Mouse (Mus musculus) left cerebral cortex, postnatal 10 days (tissue): ENCODE results near the gene Bad. TPM values are rescaled to one million over a fixed set of nuclear protein-coding genes. Genes with fewer than 3 reads are reported as not detected.
"Not testable (repeated sequence)": the region's sequence is repeated elsewhere in the genome, so short reads cannot be mapped to it uniquely, and the experiment has no call there.

ENCODE experiments used
- DNase-seq, 2 experiments: peaks; one replicate each; pipeline ENCODE4 v3.0.0; 2021 to 2022; ENCODE audit warnings: low spot score in 2 of 2, mixed read lengths in 1 of 2; ENCODE audit errors: extremely low spot score in 1 of 2
- intact Hi-C: fragments of 180-260 bp; cut with DNase I; formaldehyde crosslinking; loops from one replicate; pipeline ENCODE4 v1.15.1; 2025
- total RNA-seq, 2 experiments: library from RNA; stranded (reverse); gene quantifications; 2 replicates each; pipeline ENCODE4 v1.2.3; 2021

The Bad gene
- total RNA-seq = 10 to 100 TPM; 40.4 to 42.8 TPM

DNA sequence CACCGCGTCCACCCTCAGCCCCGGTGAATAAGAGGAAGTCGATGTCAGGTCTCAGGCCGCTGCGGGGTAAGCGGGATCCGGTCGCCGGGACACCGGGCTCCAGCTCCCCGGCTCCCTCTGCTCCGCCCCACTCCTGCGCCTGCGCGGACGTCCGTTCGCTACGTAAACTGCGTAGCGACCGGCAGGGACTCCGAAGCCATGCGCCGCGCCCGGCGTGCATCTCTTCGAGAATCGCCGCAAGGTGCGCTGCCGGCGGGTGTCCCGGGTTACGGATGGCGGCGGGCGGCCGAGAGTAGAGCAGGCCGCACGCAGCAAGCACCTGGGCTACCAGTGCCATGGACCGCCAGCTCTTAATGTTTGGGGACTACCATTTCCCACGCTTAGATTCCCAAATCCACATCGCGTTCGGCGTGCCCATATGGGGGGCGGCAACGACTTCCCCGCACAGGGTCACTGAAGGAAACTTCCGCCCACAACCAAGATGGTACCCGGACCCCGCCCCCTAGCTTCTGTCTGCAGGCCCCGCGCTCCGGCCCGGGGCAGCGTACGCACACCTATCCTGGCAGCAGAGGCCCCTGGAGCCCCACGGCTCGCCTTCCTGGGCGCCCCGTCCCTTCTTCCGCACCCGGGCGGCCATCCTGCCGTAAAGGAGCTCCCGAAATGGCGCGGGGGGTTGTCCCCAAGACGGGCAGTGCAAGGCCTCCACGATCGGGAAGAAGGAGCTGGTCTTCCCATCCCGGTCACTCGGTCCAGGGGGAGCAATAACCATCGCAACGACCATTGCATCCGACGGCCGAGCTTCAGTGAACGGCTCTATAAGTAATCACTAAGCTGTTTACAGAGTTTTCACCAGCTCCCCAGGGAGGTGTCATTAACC, at the start of gene Bad:
Gene Bad (plus strand): TSS at position 490 of the 877 bp plus-strand sequence.
- intact Hi-C loops = loop anchor here (5.0 kb wide), 1 partner anchor 36 kb away; the partner anchor contains the start of gene Plcb3
- peak; percentile 88 to 95 for DNase-seq

- intact Hi-C loops = no loop called here
- no peak for DNase-seq
These were observed 49.1 kb upstream of the Bad start for GRCm38 (mm10) chr19:6892512-6892911.

GRCm38 (mm10) chr19:6893731-6894451, 47.8 kb upstream of the Bad start:
- intact Hi-C loops = no loop called here

DNA sequence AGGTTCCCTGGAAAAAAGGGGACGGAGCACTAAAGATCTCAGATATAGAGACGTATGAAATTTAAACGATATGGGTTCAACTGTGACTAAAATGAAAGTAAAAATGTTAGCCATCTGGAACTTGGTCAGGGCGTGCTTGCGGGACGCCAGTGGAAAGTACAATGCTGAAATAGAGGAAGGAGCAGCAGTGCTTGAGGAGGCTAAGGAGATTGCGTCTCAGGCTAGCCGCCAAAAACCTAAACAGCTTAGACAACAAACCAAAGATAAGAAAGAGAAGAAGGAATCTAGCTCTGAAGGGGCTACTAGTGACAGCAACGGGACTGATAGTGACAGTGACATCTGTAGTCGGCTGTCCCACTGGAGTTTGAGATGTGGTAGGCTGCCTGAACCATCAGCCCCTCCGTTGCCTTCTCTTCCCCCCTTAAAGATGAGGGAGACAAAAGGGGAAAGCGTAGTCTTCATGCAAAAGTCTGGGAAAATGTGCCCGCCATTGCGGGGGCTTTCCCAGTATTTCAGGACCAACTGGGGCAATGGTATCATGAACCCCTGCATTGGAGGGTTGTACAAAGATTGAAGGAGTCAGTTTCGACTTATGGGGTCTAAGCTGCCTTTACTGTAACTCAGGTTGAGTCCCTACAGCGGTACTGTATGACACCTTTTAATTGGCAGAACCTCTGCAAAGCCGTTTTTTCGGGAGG, 45.9 kb upstream of the Bad start:
- DNase-seq, intact Hi-C loops: not testable (repeated sequence)

More at GRCm38 (mm10) chr19:6893731-6894451, 47.8 kb upstream of the Bad start:
- DNase-seq = no peak

DNA sequence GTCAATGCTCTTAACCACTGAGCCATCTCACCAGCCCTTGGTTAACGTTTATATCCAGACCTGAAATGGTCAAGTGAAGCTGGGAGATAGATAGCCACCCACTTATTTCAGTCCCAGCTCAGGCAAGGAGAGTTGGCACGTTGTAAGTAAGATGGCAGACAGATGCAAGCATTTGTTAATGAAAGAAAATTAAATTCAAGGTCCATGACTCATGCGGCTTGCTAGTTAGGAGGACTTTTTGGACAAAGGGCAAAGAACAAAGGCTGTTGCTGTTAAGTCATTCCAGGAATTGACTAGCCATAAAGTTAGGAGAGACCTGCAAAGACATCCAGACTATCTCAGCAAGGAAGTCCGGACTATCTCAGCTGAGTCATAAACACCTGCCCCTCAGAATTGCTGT, 42.0 kb upstream of the Bad start:
- intact Hi-C loops = no loop called here
- DNase-seq = no peak

DNA sequence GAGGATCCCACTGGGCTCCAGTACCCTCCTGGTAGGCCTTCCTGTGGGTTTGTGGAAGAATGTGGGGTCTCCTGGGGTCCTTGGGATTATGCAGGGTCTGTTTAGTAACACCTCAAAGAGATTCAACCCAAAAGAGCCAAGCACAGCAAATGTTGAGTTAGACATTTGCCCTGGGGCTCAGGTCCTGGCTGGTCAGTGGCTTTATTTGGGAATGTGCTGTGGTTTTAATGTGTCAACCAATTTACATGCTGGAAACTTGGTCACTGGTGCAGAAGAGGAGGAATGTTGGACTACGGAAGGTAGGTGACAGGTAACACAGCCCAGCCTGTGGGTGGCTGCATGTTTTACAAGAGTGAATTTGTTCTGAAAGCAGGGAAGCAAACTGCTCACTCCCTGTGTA, 38.6 kb upstream of the Bad start:
- intact Hi-C loops = no loop called here
- DNase-seq = no peak

DNA sequence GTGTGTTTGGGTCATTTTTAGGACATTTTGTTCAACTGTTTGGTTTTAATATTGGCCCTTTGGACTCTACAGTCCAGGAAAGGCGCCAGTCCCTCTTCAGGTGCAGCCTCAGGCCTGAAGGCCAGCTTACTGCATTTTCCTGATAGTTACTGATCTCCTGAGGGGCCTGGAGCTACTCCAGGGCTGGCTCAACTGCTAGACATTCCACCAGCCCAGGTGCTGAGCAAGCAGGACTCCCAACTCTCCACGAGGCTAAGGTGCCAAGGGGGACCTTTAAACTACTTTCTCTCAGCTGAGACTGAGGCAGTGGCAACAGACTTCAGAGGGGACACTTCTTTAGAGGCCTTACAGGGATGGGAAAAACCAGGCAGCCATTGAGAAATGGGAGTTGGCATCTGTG, 36.8 kb upstream of the Bad start:
- no peak for DNase-seq
- intact Hi-C loops = no loop called here

GRCm38 (mm10) chr19:6905498-6906159, 36.0 kb upstream of the Bad start:
- no peak for DNase-seq
- intact Hi-C loops = no loop called here

DNA sequence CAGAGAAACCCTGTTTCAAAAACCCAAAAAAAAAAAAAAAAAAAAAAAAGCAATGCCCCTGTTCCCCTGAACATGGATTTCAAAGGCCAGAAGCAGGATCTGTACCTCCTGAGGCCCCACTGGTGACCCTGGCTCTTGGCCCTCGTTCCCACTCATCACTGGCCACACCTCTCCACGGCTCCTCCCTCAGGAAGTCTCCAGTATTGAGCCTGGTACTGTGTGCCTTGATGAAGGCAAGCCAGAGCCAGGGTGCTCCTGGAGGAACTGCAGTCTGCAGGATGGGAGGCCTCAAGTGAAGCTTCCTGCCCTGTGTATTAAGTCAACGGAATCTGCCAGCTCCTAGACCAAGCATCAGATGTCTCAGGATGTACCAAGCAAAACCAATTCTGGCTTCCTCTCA, 35.5 kb upstream of the Bad start:
- intact Hi-C loops = no loop called here
- DNase-seq = no peak

DNA sequence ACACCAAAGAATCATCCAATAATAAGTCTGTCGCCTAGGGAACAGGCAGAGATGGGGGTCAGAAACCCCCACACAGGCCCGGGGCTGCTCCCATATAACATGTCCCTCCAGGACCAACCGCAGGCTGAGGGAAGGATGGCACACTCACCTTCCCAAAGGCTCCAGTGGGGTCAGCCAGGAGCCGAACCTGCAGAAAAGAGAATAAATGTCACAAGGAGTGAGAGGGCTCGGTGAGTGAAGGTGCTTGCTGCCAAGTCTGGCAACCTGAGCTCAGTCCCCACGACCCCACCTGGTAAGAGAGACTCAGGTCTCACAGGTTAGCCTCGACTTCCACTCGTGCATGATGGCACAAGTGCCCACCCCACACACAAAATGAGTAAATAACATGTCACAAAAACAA, 34.6 kb upstream of the Bad start:
- DNase-seq = no peak
- intact Hi-C loops = no loop called here

GRCm38 (mm10) chr19:6907811-6908540, 33.7 kb upstream of the Bad start:
- intact Hi-C loops = no loop called here
- DNase-seq = no peak

DNA sequence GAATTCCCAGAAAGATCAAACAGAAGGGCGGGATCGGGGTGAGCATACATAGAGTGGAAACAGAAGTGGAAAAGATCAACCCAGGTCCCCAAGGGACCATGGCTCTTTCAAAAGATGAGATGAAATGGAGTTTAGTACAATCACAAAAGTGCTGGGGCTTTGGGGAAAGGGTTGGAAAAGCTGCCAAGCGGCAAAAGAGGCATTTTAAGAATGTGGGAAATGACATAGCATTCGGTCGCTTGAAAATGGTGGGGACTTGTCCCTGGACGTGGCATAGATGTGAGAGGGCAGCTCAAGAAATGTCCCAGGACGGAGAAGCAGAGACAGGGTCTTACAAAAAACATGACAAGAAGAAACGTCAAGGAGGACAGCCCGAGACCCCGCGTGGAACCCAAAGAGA, 32.6 kb upstream of the Bad start:
- intact Hi-C loops = no loop called here
- no peak for DNase-seq

GRCm38 (mm10) chr19:6909507-6910289, 32.0 kb upstream of the Bad start, which contains the start of the genes Trmt112 and Prdx5:
Trmt112 (plus strand) TSS chr19:6909698.
Prdx5 (minus strand) TSS chr19:6910106.
- peak; percentile 92 to 96 for DNase-seq
- intact Hi-C loops = no loop called here

GRCm38 (mm10) chr19:6910306-6910705, 31.4 kb upstream of the Bad start:
- DNase-seq = peak in 1 of 2 experiments; percentile 76
- intact Hi-C loops = not testable (repeated sequence)

DNA sequence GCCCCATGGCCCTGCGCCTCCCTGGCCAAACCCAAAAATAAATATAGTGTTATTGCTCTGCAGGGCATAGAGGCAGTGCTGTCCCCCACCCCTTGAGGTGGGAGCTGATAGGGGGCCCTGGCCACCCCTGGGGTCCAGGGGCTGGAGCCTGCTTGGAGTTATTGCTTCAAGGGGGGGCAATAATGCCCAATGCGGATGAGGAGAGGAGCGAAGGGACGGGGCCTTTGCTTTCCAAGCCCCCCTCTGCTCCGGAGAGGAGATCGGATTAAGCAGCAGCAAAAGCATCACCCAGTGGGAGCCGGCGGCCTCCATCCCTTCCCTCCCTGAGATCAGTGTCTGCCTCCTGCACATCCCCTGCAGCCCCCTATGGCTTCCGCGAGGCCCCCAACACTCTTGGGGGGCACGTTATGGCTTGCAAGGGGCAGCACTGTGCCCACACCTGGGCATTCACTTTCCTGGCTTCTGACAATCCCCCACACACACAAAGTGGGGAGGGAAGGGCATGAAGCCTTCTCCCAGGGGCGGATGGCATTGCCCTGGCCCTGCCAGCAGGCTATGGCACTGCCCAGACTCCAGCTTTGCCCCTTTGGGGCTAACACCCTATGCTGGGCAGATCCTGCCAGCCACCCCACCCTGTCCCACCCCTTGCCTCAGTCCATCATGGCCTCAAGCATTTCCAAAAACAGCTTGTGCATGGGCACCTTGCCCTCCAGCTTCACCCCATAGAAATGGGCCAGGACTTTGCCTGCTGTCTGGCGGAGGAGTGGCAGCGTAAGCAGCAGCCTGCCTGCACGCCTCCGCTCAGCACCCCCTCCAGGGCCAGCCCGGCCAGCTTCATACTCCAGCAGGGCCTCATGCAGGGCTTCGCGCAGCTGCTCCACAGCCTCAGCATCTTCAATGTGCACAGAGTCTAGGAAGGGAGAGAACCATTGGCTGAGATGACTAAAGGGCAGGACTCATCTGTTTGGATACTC, 30.3 kb upstream of the Bad start:
- intact Hi-C loops = no loop called here
- no peak for DNase-seq

DNA sequence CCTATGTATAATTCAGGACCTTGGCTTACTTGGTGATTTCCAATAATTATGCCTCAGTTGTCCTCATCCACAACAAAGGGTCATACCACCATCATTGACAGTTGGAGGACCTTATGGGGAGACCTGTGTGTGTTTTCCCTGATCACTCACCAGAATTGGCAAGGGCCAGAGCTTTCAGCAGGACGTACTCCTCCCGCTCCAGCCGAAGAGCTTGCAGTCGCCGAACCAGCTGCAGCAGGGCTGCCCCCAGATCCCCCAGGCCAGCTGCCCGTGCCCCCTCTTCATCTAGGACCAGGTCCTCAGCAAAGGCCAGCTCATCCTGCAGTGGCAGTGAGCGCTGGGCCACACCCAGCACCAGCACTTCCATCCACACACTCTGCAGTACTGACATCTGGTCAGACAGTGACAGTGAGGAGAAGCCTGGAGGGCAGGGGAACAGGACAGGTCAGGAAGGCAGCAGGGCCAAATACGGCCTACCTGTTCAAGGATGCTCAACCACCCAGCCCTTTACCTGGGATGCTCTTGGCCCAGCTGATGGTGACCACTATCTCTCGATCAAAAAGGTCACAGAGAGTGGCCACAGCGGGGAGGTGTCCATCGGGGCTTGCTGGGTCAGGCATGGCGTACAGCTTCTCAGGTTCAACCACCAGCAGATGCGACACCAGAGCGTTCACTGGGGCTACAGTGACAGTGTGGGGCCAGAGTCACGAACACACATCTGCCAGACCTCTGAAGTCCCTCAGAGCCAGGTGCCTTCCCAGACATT, 29.3 kb upstream of the Bad start:
- intact Hi-C loops = no loop called here
- no peak for DNase-seq
